Mouse (Mus musculus) urinary bladder, postnatal 25 days (tissue): ENCODE data around the gene Rab40c.
A peak's percentile ranks its signal among the peaks of the same experiment; 100 is the strongest.

ENCODE experiments used
- DNase-seq: peaks from one replicate; pipeline ENCODE4 v3.0.0; 2022; ENCODE audit warnings: low spot score

Gene Rab40c

GRCm38 (mm10) chr17:25919144-25919785, at the start of gene Rab40c:
TSS of gene Rab40c (minus strand) at chr17:25919727.
- DNase-seq = peak; percentile 23

DNA sequence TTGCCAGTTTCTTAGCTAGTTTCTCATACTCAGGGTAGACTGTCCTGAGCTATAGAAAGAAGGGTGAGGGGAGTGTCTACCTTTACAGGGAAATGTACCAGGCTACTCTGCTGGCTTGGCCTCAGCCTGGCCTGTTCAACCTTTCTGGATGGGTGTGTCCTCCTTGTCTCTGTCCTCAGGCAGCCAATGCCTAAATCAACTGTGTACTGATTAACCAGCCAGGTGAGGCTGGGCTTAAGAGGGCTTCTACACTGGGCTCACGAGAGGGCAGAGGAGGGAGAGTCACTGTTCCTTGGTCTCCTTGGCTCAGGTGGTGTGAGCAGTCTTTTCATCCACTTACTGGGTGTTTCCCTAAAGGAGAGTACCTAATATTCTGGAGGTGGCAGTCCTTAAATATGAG, 48.6 kb upstream of the Rab40c start:
- no peak for DNase-seq

- DNase-seq = no peak
Measured at GRCm38 (mm10) chr17:25967652-25968051, 48.1 kb upstream of the Rab40c start.

DNA sequence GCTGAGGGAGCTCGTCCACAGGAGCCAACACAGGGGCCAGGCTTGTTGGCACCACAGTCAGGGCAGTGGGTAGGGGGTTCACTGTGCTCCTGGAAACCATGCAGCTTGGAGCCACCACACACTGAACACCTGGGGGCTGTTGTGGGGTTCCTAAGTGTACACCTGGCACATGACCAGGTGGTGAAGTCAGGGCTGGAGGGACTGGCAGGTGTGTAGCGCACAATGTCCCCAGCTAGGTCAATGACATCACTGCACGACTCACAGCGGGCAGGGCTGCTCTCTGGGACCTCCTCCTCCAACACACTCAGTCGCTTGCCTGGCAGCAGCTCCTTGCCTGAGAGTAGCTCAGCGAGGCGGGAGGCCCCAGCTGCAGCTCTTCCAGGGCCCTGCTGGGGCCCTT, 44.7 kb upstream of the Rab40c start:
- no peak for DNase-seq

DNA sequence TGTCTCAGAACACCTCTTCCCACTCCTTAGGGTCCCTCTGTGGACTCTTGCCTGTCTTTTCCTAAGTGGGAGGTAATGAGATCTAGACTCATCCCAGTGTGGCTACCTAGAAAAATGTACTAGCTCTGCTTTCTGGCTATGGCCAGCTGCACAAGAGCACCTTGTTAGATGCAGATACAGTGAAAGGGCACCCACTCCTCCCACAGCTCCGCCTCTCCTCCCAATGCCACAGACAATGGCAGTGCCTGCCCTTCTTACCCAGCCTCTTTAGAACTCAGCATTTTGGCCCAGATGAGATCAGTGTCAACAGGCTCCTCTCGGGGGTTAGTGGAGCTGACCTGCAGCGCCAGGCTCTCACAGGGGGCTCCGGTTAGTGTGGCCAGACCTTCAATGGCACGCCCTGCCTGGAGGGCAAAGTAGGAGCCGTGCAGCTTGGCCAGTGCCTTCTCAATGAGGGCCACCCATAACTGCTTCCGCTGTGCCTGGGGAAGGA, 42.9 kb upstream of the Rab40c start:
- no peak for DNase-seq

- DNase-seq = no peak
Measured at GRCm38 (mm10) chr17:25961566-25961965, 42.0 kb upstream of the Rab40c start.

DNA sequence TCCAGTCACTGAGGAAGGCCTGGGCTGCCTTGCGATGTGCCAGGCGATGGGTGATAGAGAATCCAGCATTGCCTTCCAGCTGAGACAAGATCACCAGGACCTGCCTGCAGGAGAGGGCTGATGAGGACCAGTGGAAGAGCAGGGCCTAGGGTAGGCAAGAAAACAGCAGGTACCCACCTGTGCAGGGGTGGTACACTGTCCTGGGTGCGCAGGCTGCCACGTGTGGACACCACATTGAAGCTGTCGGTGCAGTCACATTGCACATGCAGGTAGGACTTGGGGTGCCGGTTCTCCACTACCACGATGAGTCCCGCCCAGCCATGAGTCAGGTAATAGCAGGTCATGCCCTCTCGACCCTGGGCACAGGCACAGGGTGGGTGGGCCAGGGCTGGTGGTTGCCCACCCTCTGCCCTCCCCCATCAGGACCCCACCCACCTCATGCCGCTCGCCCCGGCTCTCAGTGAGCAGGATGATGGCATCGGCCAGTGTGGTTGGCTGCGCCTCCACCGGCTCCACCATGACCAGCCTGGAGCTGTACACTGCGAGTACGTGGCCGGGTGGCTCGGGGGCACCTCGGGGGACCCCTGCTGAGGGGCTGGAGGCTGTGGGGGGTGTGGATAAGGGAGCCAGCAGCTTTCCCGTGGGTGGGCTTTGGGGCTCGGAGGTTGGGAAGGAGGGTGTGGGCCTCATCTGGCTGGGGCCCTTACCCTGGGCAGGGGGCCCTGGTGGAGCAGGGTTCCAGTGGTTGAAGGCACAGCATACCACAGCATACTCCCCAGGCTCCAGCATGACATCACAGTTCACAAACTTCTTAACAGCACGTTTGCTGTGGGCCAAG, 40.3 kb upstream of the Rab40c start:
- no peak for DNase-seq

GRCm38 (mm10) chr17:25958771-25959494, 39.4 kb upstream of the Rab40c start:
- DNase-seq = no peak

DNA sequence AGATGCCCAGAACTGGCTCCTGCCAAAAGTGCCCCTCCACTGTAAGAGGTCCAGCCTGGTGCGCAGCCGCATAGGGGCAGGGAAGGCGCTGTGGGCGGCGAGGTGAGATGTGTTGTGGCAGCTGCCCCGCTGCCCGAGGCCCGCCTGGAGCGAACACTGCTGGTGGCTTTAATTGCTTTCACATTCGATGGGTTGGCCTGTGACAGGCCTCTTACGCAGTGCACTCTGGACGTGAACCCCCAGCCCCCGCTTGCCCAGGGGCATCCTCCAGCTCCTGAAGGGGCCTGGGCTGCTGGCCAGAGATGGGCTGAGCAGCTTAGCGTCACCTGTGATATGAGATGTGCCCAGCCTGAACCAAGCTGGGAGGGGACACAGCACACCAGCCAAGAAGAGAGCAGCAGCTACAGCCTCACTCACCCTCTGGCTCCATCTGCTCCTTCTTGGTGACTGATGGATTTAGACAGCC, 38.1 kb upstream of the Rab40c start:
- no peak for DNase-seq

DNA sequence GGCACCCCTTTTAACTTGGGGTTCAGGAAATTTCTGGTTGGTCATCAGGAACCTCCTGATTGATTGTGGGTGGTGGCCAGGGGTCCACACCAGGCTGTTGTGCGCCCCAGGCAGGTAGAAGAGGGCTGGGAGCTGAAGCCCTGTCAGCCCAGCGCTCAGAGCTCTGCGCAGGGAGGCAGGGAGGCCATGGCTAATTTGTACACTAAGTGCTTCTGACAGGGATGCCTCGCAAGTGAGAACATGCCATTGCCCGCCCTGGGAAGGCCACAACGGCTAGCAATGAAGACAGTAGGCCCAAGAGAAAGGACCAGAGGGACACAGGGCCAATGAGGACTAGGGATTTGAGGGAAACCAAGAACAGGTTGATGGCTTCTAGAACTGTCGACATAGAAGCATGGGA, 37.1 kb upstream of the Rab40c start:
- no peak for DNase-seq

DNA sequence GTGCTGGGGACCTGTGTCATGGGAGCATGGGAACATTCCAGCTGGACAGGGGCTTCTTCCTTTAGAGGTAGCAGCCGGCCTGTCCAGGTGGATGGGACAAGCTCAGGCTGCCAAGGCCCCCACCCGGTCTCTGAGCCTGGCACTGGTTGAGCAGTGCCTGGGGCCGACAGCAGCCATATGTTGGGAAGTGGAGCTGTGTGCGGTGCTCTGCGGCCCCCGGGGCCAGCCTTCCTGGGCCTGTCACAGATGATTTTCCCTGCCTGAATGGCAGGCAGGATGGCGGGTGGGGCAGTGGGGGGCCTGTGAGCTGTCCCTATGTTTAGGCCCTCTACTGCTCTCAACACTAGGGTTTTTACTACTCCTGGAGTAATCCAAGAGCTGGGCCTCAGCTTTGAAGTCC, 36.7 kb upstream of the Rab40c start:
- no peak for DNase-seq

- DNase-seq = no peak
Measured at GRCm38 (mm10) chr17:25955736-25956135, 36.2 kb upstream of the Rab40c start.

- no peak for DNase-seq
Measured at GRCm38 (mm10) chr17:25954671-25955070, 35.1 kb upstream of the Rab40c start.

- DNase-seq = no peak
Measured at GRCm38 (mm10) chr17:25953161-25953560, 33.6 kb upstream of the Rab40c start.

GRCm38 (mm10) chr17:25951803-25952623, 32.5 kb upstream of the Rab40c start, which contains the start of gene A930017K11Rik:
TSS of gene A930017K11Rik (minus strand) at chr17:25952565.
- no peak for DNase-seq

- no peak for DNase-seq
Measured at GRCm38 (mm10) chr17:25951225-25951802, 31.8 kb upstream of the Rab40c start.

DNA sequence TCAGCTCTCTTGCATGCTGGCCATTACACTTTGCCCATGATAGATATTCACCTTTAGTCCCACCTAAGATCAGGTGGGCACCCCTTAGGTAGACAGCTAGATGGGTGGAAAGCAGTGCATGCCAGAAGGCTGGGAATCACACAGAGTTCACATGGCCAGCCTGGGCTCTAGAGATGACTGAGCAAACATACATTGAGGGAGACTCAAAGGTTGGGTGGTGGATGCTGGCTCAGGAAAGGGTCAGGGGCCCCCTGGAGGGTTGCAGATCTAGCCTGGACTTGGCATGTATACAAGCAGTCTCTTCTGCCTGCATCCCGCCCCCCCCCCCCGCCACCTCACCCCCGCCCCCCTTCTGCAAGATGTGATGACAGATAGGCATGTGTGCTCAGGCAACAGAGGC, 31.2 kb upstream of the Rab40c start:
- no peak for DNase-seq

DNA sequence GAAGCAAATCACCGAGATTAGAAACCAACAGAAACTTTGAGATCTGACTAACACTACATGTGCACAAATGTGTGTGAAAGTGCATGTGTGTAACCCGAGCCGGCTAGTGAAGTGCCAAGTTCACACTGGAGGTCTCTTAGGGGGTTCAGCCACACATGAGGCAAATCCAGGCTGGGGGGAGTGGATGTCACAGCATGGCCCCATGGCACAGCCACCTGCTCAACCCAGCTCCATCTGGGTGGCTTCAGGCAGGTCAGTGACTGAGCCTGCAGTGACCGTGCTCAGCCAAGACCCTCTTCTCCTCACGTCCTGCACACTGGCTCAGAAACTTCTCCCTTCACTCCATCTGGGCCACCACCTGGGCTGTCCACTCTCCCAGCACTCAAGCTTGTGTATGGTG, 30.5 kb upstream of the Rab40c start:
- no peak for DNase-seq

DNA sequence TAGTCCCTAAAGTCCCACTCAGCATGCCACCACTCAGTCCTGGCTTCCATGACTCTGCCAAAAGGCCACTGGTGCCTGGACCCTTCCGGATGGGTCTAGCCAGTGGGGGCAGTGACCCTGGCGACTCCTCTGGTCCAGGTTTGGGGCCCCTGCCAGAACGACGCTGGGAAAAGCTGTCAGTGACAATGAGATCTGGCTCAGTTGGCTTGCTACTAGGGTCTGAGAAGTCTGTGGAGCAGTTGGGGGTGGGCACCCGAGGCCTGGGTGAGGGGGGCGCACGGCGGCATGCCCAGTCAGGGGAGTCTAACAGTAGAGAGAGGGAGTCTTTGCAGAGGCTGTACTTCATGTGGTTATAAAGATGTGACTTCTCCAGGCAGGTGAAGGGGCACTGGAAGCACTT, 28.5 kb upstream of the Rab40c start:
- DNase-seq = no peak

GRCm38 (mm10) chr17:25947576-25947975, 28.0 kb upstream of the Rab40c start:
- no peak for DNase-seq

DNA sequence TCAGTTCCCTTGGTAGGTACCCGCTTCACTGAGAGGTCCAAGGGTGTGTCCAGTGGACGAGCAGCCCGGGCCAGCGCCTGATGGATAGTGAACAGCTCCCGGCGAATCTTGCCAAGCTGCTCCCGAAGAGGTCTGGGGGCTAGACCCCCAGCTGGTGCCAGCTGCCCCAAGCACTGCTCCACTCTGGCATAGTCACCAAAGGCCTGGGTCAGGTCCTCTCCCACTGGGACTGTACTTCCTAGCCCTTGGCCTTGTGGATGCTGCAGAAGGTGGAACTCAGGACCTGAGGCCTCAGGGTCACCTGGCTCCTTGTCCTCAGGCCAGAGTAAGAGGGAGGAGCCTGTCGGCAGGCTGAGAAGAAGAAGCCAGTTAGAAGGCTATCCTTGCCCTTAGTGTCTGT, 27.4 kb upstream of the Rab40c start:
- DNase-seq = no peak
